Comparison of ENCODE assay signal across 7 mouse cellular contexts in the genomic region with DNA sequence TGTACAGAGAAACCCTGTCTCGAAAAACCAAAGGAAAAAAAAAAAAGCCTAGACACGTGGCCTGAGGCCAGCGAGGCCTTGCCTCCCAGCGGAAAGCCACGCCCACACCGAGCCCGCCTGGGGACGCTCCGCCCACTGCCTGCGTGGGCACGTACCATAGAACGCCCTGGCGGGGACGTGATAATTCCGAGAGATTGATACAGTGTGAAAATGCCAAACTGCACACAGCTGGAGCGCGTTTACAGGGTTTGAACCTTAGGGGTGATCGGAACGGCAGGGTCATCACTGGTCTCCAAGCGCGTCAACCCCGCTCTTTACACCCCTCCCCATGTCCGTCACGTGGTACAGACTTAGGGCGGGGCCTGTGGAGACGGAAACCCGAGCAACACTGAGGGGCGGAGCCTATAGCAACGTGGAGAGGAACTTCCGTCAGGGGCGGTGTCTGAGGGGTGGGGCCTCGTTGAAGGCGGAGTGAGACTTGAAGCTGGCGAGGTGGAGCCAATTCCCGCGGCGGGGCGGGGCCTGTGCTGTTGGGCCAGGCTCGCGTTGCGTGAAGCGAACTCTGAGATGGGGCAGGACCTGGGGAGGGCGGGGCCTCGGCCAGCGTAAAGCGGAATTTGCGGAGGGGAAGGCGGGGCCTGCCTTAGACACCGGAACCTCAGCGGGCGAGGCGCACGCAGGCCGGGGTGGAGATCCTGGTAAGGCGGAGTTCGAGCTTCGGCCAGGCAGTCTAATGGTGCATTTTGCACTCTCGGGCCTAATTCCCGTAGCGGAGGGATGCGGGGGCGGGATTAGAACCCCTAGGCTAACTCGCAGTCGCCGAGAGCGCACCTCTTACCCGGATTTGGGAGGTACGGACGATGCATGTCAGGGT. TPM values are rescaled to one million over a fixed set of nuclear protein-coding genes. Genes with fewer than 3 reads are reported as not detected.
DNase-seq lines count a peak whose midpoint lies in the region; ATAC-seq lines count a peak whose summit lies in the region.

A gene (plus strand): TSS at position 634 of the 874 bp plus-strand sequence.

- H3K9me3 ChIP-seq in intestine, embryonic 16.5 days (ENCODE audit: control insufficient read depth, low read length): no peaks in the 10 kb centered on the region
- no peaks in the 10 kb centered on the region for H3K9me3 ChIP-seq in midbrain, embryonic 11.5 days (ENCODE audit: control insufficient read depth, low read length)

- H3K4me3 ChIP-seq in intestine, embryonic 16.5 days (ENCODE audit: low read length): peak within 1 kb of the TSS; percentile 66
- peak within 1 kb of the TSS; percentile 61 for H3K4me3 ChIP-seq in midbrain, embryonic 11.5 days (ENCODE audit: low read depth, low read length)

- H3K27me3 ChIP-seq in intestine, embryonic 16.5 days (replicated peaks; ENCODE audit: control insufficient read depth, insufficient read depth, low read length): no peaks in the 10 kb centered on the region
- no peaks in the 10 kb centered on the region for H3K27me3 ChIP-seq in midbrain, embryonic 11.5 days (ENCODE audit: control insufficient read depth, insufficient read depth, low read length)

- WGBS in intestine, embryonic 16.5 days: under 1% methylated on average over 69 of the region's 69 CpGs
- under 1% methylated on average over 69 of the region's 69 CpGs for WGBS in midbrain, embryonic 11.5 days

- DNase-seq in adrenal gland, adult 8-10 months: peak; percentile 100
- peak; percentile 100 for DNase-seq in embryo, embryonic 9.5 days (ENCODE audit: extremely low spot score)
- DNase-seq in gastrocnemius, postnatal 4 days (ENCODE audit: low spot score in 2 of 2): peak; percentile 99 to 100
- DNase-seq in left cerebral cortex, postnatal 36 days (ENCODE audit: low spot score in 2 of 2): peak; percentile 100
- DNase-seq in midbrain, embryonic 11.5 days (ENCODE audit: low spot score, missing footprints): peak; percentile 100
- DNase-seq in skeletal muscle tissue, adult 2 months (ENCODE audit: low read depth, low spot score): peak; percentile 100

- H3K9ac ChIP-seq in intestine, embryonic 16.5 days (ENCODE audit: low read depth, low read length): peak within 1 kb of the TSS; percentile 80
- peak within 1 kb of the TSS; percentile 76 for H3K9ac ChIP-seq in midbrain, embryonic 11.5 days (ENCODE audit: low read length)

- 0 out of 2 replicates have a peak, but pooled peaks cover 7% of the 10 kb centered on the region for H3K36me3 ChIP-seq in intestine, embryonic 16.5 days (ENCODE audit: control insufficient read depth, insufficient read depth, low read length)
- no peaks in the 10 kb centered on the region for H3K36me3 ChIP-seq in midbrain, embryonic 11.5 days (ENCODE audit: control insufficient read depth, insufficient read depth, low read length)

- ATAC-seq in intestine, embryonic 16.5 days: peak; percentile 90
- peak; percentile 93 for ATAC-seq in midbrain, embryonic 11.5 days (ENCODE audit: low FRiP score)

- H3K27ac ChIP-seq in intestine, embryonic 16.5 days (ENCODE audit: low read length): peak within 1 kb of the TSS; percentile 92
- peak within 1 kb of the TSS; percentile 73 for H3K27ac ChIP-seq in midbrain, embryonic 11.5 days (ENCODE audit: low read depth, low read length)

- peak within 1 kb of the TSS; percentile 90 for H3K4me2 ChIP-seq in intestine, embryonic 16.5 days (ENCODE audit: low read depth, low read length)
- H3K4me2 ChIP-seq in midbrain, embryonic 11.5 days: peak within 1 kb of the TSS; percentile 82

- H3K4me1 ChIP-seq in intestine, embryonic 16.5 days (ENCODE audit: control insufficient read depth, insufficient read depth, low read length): peaks cover 38% of the 10 kb centered on the region
- peaks cover 16% of the 10 kb centered on the region for H3K4me1 ChIP-seq in midbrain, embryonic 11.5 days (ENCODE audit: control insufficient read depth, insufficient read depth, low read length)

- intact Hi-C loops in left cerebral cortex, postnatal 36 days (cut with DNase I): loop anchor here (5.0 kb wide), 1 partner anchor 43 kb away; no protein-coding TSS in a partner anchor

RNA-seq across cellular contexts. Expression of the gene that starts here (rescaled TPM):
- 10 to 100 TPM; 22.0 to 24.8 (median 22.9) TPM for total RNA-seq in adrenal gland, adult 8-10 months (2022)
- 10 to 100 TPM; 13.9 to 14.2 TPM for total RNA-seq in gastrocnemius, postnatal 4 days (2021)
- 19.0 and 20.0 TPM in 2 replicates for polyA plus RNA-seq in intestine, embryonic 16.5 days (2015; fragmentation: Nextera tagmentation; extraction: Ambion mirVana)
- 10 to 100 TPM; 20.4 to 21.9 TPM for total RNA-seq in left cerebral cortex, postnatal 36 days (2021)
- 8.3 and 11.4 TPM in 2 replicates for polyA plus RNA-seq in midbrain, embryonic 11.5 days (2014; fragmentation: Nextera tagmentation; extraction: Ambion mirVana)

Comparison
In these comparisons a context has a peak if more than half of its experiments do, and no peak if none do; other contexts are left out.
1. Peak in every context shown above with its lines: DNase-seq, ATAC-seq, H3K4me3 ChIP-seq and H3K27ac ChIP-seq.